Mouse (Mus musculus) gastrocnemius, adult 18-20 months (tissue): ENCODE data around the gene Zhx3. TPM values are rescaled to one million over a fixed set of nuclear protein-coding genes. Genes with fewer than 3 reads are reported as not detected.
A peak's percentile ranks its signal among the peaks of the same experiment; 100 is the strongest.

Experiments
- DNase-seq: peaks from one replicate; pipeline ENCODE4 v3.0.0; 2021; ENCODE audit warnings: low spot score
- long read RNA-seq, 2 experiments: library from polyadenylated mRNA; stranded (forward); transcript quantifications; one replicate each; pipeline ENCODE4 v2.0.0; 2021
- total RNA-seq, 2 experiments: library from RNA; stranded (reverse); gene quantifications; 2 replicates each; pipeline ENCODE4 v1.2.3; 2021

Gene Zhx3
- 10 to 100 TPM; 21.0 to 24.3 TPM for total RNA-seq
- long read RNA-seq, experiment 1, full-length matches to known transcripts, result 1 of 8 reads
- long read RNA-seq, experiment 1, partial matches to known transcripts, result 0 of 8 reads
- long read RNA-seq, experiment 1, other reads (novel, unspliced or antisense), result 7 of 8 reads
- long read RNA-seq, experiment 2, partial matches to known transcripts, result 1 of 5 reads
- long read RNA-seq, experiment 2, other reads (novel, unspliced or antisense), result 2 of 5 reads

DNA sequence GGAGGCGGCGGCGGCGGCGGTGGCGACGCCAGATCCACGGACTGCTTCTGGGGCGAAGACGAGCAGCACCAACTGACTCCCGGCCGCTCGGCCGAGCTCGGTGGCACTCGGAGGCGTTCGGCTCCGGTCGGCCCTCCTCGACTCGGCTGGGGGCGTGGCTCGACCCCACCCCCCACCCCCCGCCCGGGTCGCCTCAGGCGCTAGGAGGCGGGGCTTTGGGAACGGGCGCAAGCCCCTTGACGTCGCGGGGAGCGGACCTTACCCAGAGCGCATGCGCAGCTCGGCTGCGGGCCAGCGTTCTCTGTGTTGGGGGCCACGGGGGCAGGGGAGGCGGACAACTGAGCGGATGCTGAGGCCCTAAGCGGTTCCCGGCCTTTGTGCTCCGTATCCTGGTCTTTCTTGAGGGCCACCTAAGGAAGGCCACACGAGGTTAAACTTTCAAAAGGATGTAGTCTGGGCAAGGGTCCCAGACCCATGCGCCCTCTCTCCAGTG lies at the start of gene Zhx3:
Zhx3 (minus strand) TSS at position 109 of the 493 bp plus-strand sequence.
- DNase-seq, result peak; percentile 94

GRCm38 (mm10) chr2:160921285-160921684 lies 48.5 kb upstream of the Zhx3 start:
- DNase-seq, result no peak

GRCm38 (mm10) chr2:160918930-160919215 lies 46.1 kb upstream of the Zhx3 start:
- no peak for DNase-seq

DNA sequence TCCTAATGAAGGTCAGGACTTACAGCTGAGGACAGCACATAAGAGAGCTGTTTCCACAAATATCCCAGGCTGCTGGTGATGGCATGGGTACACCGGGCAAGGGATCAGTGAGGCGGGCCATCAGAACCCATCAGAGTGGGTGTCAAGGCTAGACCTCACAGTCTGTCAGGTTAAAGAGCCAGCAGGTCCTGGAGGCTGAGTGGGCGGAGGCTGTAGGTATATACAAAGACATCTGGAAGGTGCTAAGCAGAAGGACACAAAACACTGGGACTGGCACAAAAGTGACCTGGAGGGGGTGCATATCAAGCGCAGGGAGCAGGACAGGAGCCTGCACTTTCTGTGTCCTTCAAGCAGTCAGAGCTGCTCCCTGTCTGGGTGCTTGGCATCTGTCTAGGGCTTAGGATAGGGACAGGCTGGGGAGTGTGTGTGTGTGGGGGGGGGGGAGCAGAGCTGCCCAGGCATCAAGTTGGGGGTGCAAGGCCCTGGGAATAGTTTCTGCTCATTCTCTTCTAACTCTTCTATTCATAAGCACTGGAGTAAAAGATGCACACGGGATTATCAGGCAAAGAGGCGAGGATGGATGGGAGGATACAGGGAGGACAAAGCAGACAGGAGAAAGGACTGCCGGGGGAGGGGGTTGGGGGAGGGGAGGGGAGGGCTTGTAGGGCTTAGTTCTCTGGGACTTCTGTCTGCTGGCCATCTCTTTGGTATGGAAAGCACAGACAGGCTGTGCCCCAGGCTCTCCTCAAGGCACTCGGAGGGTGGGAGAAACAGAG lies 45.5 kb upstream of the Zhx3 start:
- DNase-seq, result no peak

DNA sequence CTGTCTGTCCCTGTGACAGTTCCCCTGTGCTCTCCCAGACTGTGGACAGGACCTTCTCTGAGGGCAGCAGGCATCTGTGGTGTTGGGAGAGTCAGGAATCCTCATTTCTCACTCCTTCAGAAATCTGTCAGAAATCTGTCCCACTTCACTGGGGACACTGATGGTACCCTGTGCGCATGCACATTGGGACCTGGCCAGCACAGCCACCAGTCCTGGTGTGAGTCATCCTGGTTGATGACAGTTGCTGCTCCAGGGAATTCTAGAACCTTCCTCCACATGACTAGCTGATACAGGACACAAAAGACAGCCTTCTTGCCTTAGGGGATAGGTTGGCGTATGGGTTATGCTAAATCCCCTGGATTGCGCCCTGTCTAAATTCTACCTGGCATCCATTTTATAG lies 44.5 kb upstream of the Zhx3 start:
- DNase-seq, result no peak

DNA sequence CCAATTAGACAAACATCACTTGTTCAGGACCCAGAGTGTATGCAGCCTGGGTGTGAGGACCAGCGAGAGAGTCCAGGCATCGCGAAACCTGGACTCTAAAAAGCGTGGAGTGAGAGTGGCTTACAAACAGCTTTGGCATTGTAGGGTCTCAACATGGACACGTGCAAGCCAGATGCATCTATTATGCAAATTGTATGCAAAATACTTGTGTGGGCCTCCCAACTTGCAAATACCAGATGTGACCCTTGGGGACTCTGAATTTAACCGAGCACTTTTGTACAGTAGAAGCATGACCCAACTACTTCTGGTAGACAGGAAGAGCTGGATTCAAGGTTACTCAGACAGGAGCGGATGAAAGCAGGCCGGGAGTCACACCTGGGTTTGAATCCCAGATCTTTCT lies 43.9 kb upstream of the Zhx3 start:
- no peak for DNase-seq

DNA sequence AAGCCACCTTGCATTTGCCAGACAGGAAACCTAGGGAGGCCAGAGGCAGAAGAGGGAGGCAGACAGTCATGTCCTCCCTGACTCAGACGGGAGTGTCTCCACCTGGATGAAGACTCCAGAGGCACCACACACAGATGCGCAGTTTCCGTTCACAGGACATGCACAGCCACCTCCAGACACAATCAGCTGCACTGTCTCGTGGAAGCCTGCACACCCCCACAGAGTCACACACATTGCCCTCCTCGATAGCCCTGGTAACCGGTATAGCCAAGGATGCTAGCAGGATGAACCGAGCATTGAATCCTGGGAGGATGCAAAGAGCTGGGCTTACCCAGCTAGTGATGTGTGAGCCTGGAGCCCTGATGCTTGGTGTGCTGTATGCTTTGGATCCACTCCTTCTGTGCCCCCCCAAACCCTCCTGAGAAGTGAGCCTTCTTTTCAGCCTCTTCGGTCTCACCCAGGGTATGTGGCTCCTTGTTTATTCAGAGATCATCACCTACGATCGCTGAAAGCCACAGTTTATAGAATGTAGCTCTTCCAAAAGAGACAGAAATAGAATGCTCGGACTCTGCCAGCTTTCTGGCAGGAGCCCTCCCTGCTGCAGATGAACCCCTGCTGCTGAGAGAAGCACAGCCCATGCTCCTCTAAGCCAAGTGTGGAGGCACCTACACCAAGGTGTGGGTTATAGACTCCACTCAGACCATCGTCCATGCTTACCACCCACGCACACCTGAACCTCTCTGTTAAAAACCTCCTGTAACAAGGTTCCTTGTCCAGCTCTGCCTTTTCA lies 43.2 kb upstream of the Zhx3 start:
- no peak for DNase-seq

GRCm38 (mm10) chr2:160914656-160915055 lies 41.9 kb upstream of the Zhx3 start:
- no peak for DNase-seq

- no peak for DNase-seq
Observed at GRCm38 (mm10) chr2:160912231-160912671, 39.5 kb upstream of the Zhx3 start, which contains the start of gene Emilin3. TSS of gene Emilin3 (minus strand) at chr2:160912328.

- no peak for DNase-seq
Observed at GRCm38 (mm10) chr2:160911558-160912201, 38.9 kb upstream of the Zhx3 start.

GRCm38 (mm10) chr2:160910633-160911032 lies 37.8 kb upstream of the Zhx3 start:
- DNase-seq, result no peak

DNA sequence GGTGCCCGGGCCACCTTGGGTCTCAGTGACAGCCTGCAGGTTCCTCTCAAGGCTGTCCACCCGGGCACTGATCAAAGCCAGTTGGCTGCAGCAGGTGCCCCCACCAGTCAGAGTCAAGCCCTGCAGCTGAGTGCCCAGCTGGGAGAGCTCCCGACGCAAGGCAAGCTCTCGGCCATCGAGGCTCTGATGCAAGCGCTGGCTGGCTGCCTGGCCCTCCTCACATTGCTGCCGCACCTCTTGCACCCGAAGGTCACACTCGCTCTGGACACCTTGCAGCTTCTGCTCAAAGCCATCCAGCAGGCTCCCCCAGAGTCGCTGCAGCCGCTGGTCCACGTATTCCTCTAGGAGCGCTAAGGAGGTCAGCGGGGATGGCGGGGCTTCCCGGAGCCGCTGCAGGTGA lies 35.8 kb upstream of the Zhx3 start:
- DNase-seq, result no peak

DNA sequence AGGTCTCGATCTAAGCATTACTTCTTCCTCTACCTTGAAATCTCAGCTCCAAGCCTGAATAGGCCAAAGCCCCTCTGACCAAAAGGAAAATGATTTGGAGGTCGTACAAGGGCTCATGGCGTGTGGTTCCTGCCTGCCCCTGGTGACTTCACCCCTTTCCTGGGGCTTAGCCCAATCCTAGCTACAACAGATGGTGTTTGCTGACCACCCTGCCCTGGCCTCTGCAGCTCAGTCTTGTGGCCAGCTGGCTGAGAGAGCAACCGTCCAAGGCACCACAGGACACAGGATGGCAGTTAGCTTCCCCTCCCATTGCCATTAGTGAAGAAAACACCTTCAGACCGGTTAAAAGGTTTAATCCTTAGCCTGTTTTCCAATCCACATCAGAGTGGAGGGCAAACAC lies 33.3 kb upstream of the Zhx3 start:
- no peak for DNase-seq

- no peak for DNase-seq
Observed at GRCm38 (mm10) chr2:160905301-160905700, 32.5 kb upstream of the Zhx3 start.

GRCm38 (mm10) chr2:160901656-160902412 lies 29.0 kb upstream of the Zhx3 start:
- DNase-seq, result no peak

- DNase-seq, result no peak
Observed at GRCm38 (mm10) chr2:160891697-160892096, 18.9 kb upstream of the Zhx3 start.

- no peak for DNase-seq
Observed at GRCm38 (mm10) chr2:160891045-160891444, 18.2 kb upstream of the Zhx3 start.

- DNase-seq, result no peak
Observed at GRCm38 (mm10) chr2:160887859-160888258, 15.1 kb upstream of the Zhx3 start.

- peak; percentile 87 for DNase-seq
Observed at GRCm38 (mm10) chr2:160887284-160887683, 14.5 kb upstream of the Zhx3 start.

GRCm38 (mm10) chr2:160886221-160886620 lies 13.4 kb upstream of the Zhx3 start:
- DNase-seq, result no peak

- no peak for DNase-seq
Observed at GRCm38 (mm10) chr2:160884830-160885229, 12.0 kb upstream of the Zhx3 start.
